Mouse (Mus musculus) mesoderm, embryonic 11.5 days (tissue): ENCODE measurements around the gene Ttc28.

Source experiments
- DNase-seq: peaks from one replicate; pipeline ENCODE4 v3.0.0-alpha.2; 2012; ENCODE audit warnings: low read depth, low spot score

Gene Ttc28

GRCm38 (mm10) chr5:111048036-111048435, 168.4 kb downstream of the Ttc28 start:
- DNase-seq: no peak

DNA sequence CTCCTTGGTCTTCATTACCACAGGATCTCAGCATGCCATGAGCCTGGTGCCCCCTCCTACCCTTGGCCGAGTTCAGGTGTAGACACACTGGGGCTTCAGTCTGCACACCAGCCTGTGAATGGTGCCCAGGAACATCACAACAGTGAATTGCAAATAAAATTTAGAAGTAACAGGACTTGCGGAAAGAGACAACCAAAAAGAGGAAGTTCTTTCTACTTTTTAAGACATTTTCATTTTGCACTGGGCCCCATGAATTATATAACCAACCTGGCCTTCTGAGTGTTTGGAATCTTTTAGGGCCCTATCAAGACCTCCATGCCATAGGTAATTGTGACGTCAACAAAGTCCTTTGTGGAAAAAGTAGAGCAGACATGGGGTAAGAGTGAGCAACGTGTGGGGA, 170.0 kb downstream of the Ttc28 start:
- DNase-seq: no peak

DNA sequence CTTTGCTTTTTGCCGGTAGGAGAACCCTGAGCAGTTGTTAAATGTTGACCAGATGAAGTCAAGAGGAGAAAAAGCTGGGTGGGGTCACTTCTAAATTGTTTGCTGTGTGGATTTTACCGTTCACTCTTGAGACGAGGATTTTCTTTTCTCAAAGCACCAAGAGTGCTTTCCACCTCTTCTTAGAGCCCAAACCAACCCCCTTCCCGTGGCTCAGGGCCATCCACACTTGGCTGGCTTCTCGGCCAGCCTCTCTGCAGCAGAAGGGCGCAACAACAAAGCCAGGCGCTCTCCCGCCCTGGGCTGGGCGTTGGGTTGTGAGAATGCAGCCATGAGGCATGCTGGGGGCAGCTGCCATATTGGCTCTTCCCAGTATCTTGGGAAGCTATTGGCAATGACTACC, 170.5 kb downstream of the Ttc28 start:
- DNase-seq: no peak

DNA sequence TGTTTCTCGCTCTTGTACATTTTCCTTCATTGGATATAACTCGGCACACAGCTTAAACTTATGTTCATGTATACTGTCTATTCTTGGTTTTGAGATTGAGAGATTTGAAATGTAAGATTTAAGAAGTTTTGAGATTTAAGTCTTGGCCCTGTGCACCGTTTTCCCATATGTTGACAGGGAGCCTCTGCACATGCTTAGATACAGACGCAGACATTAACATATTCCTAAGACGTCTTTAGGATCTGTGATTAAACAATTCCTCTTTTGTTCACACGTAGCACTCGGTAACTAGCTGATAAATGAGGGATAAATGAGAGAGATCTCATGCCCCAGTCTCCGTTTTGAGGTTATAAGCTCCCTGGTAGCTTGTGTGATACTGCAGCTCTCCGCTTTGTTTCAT, 174.8 kb downstream of the Ttc28 start:
- DNase-seq: no peak

DNA sequence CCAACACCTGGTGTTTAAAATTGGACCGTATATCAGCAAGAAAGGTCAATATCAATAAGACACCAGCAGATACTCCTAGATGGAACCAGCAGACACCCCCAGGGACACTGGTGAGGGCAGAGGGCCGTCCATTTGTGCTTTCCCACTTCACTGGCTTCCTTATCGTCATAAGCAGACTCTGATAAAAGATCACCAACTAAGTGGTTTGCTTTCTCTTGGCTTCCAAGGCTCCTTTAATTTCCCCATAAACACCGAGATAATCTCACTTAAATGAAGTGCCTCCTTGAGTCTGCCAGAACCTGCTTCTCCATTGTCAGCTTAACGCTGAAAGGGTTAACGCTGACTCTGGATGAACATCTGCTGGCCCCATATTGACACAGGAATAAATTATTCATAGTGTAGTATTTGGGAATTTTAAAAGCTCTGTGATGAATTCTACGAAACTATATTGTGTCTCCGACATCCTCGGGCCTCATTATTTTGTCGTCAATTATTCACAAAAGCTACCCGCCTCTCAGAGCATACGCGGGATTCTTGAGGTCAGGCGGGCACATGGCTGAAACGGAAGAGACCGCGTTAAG, 175.3 kb downstream of the Ttc28 start:
- DNase-seq: peak; percentile 53

- DNase-seq: no peak
These were observed 175.9 kb downstream of the Ttc28 start for GRCm38 (mm10) chr5:111055507-111055906.

DNA sequence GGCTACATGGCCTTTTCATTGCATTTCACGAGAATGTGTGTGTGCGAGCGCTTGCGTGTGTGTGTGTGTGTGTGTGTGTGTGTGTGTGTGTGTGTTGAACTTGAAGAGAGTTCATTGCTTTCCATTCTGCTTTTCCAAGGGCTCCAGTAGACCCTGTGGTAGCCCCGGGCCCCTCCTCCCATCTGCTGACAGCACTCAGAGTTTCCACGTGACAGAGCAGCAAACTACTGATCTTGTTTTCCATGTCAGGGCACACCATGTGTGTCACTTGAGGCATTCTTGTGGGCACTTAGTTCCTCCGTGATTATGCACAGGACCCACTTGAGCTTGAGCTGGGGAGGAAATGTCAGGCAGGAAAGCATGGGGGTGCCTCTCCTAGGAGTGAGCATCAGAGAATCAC, 177.5 kb downstream of the Ttc28 start:
- DNase-seq: no peak

DNA sequence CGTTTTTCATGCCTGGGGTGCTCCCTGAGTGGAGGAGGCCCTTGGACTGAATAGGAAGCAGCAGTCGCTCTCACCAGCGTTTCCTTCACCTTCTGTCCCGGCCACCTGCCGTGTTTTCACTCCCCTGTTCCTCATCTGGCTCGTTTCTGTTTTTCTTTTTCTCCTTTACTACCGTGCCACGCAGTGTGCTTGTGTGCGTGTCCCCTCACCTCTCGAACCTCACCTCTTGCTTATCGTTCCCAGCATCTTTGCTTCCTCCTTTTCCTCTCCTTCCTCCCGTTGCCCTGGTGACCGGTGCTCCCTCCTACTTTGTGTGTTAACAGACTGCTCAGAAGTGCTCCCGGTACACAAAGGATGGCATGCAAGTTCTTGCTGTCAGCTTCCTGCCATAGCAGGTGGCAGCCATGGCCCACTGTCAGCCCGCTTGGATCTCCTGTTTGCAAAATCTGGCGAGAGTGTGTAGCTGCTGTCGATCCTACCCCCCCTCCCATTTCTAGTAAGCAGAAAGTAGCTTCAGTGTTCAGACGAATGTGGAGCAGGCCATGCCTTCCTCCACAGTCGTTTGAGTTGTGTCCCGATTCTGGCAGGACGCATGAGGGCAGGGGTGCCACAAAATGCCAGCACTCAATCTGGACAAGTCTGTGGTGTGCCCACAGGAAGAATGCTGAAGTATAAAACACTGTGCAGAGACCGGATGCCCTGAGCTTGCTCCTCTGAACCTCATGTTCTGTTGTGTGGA, 179.0 kb downstream of the Ttc28 start:
- no peak for DNase-seq

- DNase-seq: no peak
These were observed 179.7 kb downstream of the Ttc28 start for GRCm38 (mm10) chr5:111059140-111059921.

GRCm38 (mm10) chr5:111060246-111060745, 180.7 kb downstream of the Ttc28 start:
- DNase-seq: no peak

GRCm38 (mm10) chr5:111063155-111063554, 183.6 kb downstream of the Ttc28 start:
- no peak for DNase-seq

- DNase-seq: no peak
These were observed 184.4 kb downstream of the Ttc28 start for GRCm38 (mm10) chr5:111063991-111064390.

DNA sequence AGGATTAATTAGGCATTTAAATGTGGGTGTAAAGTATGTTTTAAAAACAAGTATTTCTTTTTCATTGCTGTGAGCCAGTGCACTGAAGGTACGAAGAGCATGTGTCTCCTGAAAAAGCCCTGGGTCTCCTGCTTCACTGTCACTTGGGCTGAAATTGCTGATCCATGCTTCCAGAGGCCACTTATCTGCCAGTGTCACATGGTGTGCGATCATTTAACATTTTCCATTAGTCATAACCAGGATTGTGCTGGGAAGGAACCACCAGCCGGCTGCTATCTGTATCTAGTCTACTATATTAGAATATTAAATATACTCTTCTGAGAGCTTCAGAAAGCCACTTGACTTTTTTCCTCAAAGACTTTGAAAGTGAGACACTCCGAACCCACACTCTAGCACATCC, 186.2 kb downstream of the Ttc28 start:
- no peak for DNase-seq

DNA sequence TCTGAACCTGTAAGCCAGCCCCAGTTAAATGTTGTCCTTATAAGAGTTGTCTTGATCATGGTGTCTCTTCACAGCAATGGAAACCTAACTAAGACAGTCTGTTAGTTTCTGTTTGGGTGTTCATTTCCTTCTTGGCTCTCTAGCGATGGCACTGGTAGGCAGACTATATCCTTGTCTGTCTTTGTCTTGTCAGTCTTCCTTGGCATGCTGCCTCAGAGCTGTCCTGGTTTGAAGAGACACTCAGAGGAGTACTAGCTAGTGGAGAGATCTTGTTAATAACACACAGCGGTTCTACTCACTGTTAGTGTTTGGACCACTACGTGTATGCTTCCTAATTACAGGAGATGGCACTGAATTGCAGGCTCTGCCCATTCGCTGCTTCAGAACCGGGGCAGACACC, 189.9 kb downstream of the Ttc28 start:
- no peak for DNase-seq

DNA sequence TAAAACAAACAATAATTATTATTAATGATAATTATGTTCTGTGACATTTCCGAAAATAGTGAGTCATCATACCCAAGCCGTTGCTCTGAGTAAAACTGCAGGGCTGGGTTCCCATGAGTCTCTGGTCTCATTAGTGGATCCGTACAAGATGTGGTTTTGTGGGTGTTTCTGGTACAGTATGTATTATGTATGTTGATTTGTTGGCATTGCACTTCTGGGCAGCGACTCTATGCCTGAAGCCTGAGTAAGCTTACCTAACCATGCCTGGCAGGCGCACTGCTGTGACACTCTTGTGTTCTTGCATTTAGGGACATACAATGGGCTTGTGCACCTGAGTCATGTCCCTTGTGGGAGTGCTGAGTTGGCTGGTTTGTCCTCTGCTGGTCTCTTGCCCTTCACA, 190.3 kb downstream of the Ttc28 start:
- no peak for DNase-seq

GRCm38 (mm10) chr5:111070361-111070760, 190.8 kb downstream of the Ttc28 start:
- no peak for DNase-seq

- DNase-seq: no peak
These were observed 193.7 kb downstream of the Ttc28 start for GRCm38 (mm10) chr5:111073316-111073736.

DNA sequence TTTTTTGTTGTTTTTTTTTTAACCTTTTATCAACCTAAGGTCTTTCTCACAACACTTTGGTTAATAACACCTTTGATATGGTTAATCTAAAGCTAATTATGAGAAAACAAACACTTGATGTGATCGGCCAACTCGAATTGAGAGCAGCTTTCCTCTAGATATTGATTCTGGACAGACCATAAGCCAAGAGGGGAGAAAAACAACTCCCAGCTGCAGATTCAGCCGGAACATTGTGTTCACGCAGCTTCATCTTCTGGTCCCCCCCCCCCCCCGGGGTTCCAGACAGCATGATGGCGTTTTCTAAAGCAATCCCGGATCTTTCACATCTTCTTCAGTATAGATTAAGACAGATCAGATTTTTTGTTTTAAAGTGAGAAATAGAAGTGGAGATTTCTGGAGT, 194.4 kb downstream of the Ttc28 start:
- no peak for DNase-seq

- no peak for DNase-seq
These were observed 196.2 kb downstream of the Ttc28 start for GRCm38 (mm10) chr5:111075841-111076240.

- no peak for DNase-seq
These were observed 197.7 kb downstream of the Ttc28 start for GRCm38 (mm10) chr5:111077261-111077660.

GRCm38 (mm10) chr5:111080601-111081000, 201.0 kb downstream of the Ttc28 start:
- no peak for DNase-seq

GRCm38 (mm10) chr5:111085849-111086248, 206.2 kb downstream of the Ttc28 start:
- no peak for DNase-seq

DNA sequence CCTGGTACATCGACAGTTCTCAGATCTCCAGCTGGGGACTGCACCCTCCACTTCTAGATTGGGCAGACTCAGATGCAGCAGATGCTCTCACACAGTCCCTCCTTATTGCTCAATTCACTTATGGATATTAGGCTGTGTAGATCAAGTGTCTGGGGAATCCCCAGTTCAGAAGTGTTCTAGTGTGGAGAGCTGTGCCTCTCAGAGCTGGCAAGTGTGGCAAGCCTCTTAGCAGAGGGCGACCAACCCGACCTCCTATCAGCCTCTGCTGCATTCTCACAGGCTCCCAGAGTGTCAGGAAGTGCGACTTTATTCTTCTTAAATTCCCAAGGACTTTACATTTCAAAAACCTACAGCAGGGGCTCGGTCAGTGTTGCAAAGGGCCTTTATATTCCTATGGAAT, 217.1 kb downstream of the Ttc28 start:
- no peak for DNase-seq
